Mouse (Mus musculus) heart, embryonic 14.5 days (tissue): ENCODE results near the gene Spata1. TPM values are rescaled to one million over a fixed set of nuclear protein-coding genes. Genes with fewer than 3 reads are reported as not detected.
A peak's percentile ranks its signal among the peaks of the same experiment; 100 is the strongest.

Experiments used
- ATAC-seq: fragments of 200-750 bp; cut with Nextera tagmentation; 2 replicates; pipeline ENCODE4 v1.8.0; 2017; ENCODE audit warnings: low read depth, moderate TSS enrichment; ENCODE audit not compliant: insufficient number of reproducible peaks, insufficient read depth, low FRiP score
- H3K27ac ChIP-seq, 2 experiments: fragments of 200-500 bp in 1 of 2; fragments of 300-500 bp in 1 of 2; sonication (generic) in 1 of 2; replicated peaks in 1 of 2; 2 replicates each; pipeline ENCODE4 v1.5.1; 2012 to 2014; ENCODE audit warnings: low read depth in 2 of 2, low read length in 2 of 2, control low read depth in 1 of 2, mild to moderate bottlenecking in 1 of 2, mixed read lengths in 1 of 2; ENCODE audit not compliant: control insufficient read depth in 1 of 2, insufficient read depth in 1 of 2
- H3K27me3 ChIP-seq: fragments of 300-500 bp; sonication (generic); 2 replicates; pipeline ENCODE4 v1.6.1; 2014; ENCODE audit warnings: mild to moderate bottlenecking, low read length, control low read depth; ENCODE audit not compliant: control insufficient read depth, insufficient read depth
- H3K36me3 ChIP-seq: fragments of 300-500 bp; sonication (generic); 2 replicates; pipeline ENCODE4 v1.6.1; 2014; ENCODE audit warnings: mild to moderate bottlenecking, control low read depth, low read length, mixed read lengths; ENCODE audit not compliant: control insufficient read depth, insufficient read depth
- H3K4me1 ChIP-seq, 2 experiments: fragments of 200-500 bp in 1 of 2; fragments of 300-500 bp in 1 of 2; sonication (generic) in 1 of 2; 2 replicates each; pipeline ENCODE4 v1.6.1; 2012 to 2014; ENCODE audit warnings: low read length in 2 of 2, control low read depth in 1 of 2, mixed read lengths in 1 of 2; ENCODE audit not compliant: control insufficient read depth in 2 of 2, insufficient read depth in 2 of 2
- H3K4me2 ChIP-seq: fragments of 300-500 bp; sonication (generic); 2 replicates; pipeline ENCODE4 v1.6.1; 2014; ENCODE audit warnings: mild to moderate bottlenecking, low read length
- H3K4me3 ChIP-seq, 2 experiments: fragments of 200-500 bp in 1 of 2; fragments of 300-500 bp in 1 of 2; sonication (generic) in 1 of 2; 2 replicates each; pipeline ENCODE4 v1.5.1; 2012 to 2014; ENCODE audit warnings: low read length in 2 of 2, mild to moderate bottlenecking in 2 of 2, control low read depth in 1 of 2, low read depth in 1 of 2, moderate library complexity in 1 of 2; ENCODE audit not compliant: control insufficient read depth in 1 of 2, insufficient read depth in 1 of 2
- H3K9ac ChIP-seq: fragments of 300-500 bp; sonication (generic); 2 replicates; pipeline ENCODE4 v1.6.1; 2014; ENCODE audit warnings: mild to moderate bottlenecking, low read length
- H3K9me3 ChIP-seq: fragments of 300-500 bp; sonication (generic); 2 replicates; pipeline ENCODE4 v1.6.1; 2016; ENCODE audit warnings: low read length, control low read depth; ENCODE audit not compliant: control insufficient read depth
- WGBS: fragments of 180-500 bp; shearing (Covaris S2); extraction: QIAGEN DNeasy Blood & Tissue Kit; methylation state at CpG from one replicate; pipeline ENCODE4 v1.1.7; 2014; 5-methylcytosine and 5-hydroxymethylcytosine counted together
- polyA plus RNA-seq: library from polyadenylated mRNA; unstranded; fragments of >200 nt; fragmentation: Nextera tagmentation; extraction: Ambion mirVana; gene quantifications from 2 replicates; pipeline ENCODE4 v1.2.1, GENCODE M21; 2014

Gene Spata1
- polyA plus RNA-seq, 1 experiment from 2014 or later: 6.5 TPM

DNA sequence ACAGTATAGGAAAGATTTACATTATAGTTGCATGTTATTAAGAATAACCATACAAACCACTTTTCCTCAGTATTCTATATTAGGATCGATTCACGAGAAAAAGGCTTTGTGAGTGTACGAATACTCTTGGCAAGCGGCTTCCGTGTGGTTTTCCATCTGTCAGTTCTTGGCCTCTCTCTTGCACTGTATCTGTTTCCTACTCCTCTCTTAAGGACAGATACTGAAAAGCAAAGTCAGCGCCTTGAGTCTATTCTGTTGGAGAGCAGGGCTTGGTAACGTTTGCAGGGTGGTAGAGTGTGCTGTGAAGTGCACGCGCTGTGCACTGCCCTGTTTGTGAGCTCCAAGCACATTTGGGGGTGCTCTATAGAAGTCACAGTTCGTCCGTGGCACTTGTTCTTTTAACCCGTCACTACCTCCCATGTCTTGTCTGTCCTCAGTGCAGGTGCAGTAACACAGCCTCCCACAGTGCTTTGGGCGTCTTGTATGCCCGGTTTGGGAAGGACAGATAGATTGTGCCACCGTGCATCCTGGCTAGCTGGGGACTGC lies 79.5 kb downstream of the Spata1 start:
- Histone ChIP-seq H3K9me3 (no peaks in the 10 kb centered on the region), H3K36me3 (peaks cover 24% of the 10 kb centered on the region), H3K4me1 (peaks cover 9 to 10% of the 10 kb centered on the region in 2 experiments; a peak in 3 of 4 replicates), H3K4me3 (no peak overlapping the region), H3K9ac (no peak overlapping the region), H3K27me3 (no peaks in the 10 kb centered on the region), H3K4me2 (no peak overlapping the region), H3K27ac (no peak overlapping the region)
- ATAC-seq: no peak
- WGBS: 82% methylated on average over 15 of the region's 15 CpGs

DNA sequence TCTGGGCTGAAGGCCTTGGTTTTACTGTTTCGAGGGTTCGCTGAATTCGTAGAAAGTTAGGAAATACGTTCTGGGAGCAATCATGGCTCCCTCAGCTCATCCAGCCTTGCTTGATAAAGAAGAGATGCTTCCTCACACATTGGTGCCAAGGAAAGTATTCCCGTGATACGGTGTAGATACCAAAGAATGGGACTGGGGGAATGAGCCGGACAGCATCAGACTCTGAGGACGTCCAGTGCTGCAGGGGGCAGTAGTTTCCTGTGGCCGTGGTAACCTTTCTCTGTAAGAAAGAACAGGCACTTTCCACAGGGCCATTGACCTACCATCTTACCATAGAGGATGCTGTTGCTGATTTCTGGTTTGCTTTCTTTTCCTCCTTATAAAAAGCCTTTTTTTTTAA lies 80.0 kb downstream of the Spata1 start:
- Histone ChIP-seq H3K27ac (peak overlapping the region; percentile 31 to 53; a peak in 2 of 4 replicates), H3K4me1 (peaks cover 6 to 8% of the 10 kb centered on the region in 2 experiments; a peak in 3 of 4 replicates), H3K4me2 (no peak overlapping the region), H3K4me3 (no peak overlapping the region), H3K9ac (no peak overlapping the region), H3K9me3 (no peaks in the 10 kb centered on the region), H3K27me3 (no peaks in the 10 kb centered on the region), H3K36me3 (peaks cover 24% of the 10 kb centered on the region)
- no peak for ATAC-seq
- 72% methylated on average over 9 of the region's 9 CpGs for WGBS

DNA sequence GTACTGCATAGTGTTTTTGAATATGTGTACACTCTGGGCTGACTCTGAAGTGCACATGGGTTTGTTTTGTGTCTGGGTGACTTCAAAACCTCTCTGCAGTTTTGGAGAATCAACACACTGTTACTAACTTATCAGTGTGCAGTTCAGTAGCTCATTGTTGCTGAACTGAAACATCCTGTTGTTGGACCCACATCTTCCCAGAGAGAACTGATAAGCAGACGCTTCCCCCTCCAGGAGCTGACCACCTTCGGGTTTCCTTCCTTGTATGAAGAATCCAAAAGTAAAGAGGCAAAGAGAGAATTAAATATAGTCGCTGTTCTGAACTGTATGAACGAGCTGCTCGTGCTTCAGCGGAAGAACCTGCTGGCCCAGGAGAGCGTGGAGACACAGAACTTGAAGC lies 80.7 kb downstream of the Spata1 start:
- Histone ChIP-seq H3K4me1 (peaks cover 3 to 8% of the 10 kb centered on the region in 2 experiments; a peak in 2 of 4 replicates), H3K27me3 (no peaks in the 10 kb centered on the region), H3K9me3 (no peaks in the 10 kb centered on the region), H3K36me3 (peaks cover 24% of the 10 kb centered on the region), H3K27ac (peak overlapping the region; percentile 40 to 53; a peak in 3 of 4 replicates), H3K4me3 (no peak overlapping the region), H3K4me2 (no peak overlapping the region), H3K9ac (no peak overlapping the region)
- 68% methylated on average over 7 of the region's 7 CpGs for WGBS
- no peak for ATAC-seq

DNA sequence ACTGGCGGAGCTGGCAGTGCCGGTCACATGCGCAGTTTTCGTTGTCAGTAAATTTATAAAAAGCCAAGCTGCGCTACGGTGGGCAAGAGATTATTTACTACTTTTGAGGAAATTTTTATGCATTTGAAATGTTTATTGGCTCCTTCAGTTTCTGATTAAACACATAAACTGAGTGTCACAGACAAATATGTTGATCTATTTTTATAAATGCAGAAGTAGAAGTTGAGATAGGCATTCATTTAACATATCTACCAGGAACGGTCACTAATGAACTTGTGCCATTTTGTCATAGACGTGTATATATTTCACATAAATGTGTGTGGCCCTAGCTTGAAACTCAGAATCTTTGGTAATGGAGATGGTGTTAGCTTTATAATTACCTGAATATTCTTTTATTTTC lies 81.7 kb downstream of the Spata1 start:
- H3K4me3 ChIP-seq: no peak overlapping the region
- H3K27ac ChIP-seq: no peak overlapping the region
- no peak for ATAC-seq
- H3K36me3 ChIP-seq: peaks cover 24% of the 10 kb centered on the region
- peaks cover 3 to 7% of the 10 kb centered on the region in 2 experiments; a peak in 3 of 4 replicates for H3K4me1 ChIP-seq
- H3K4me2 ChIP-seq: no peak overlapping the region
- H3K27me3 ChIP-seq: no peaks in the 10 kb centered on the region
- 93% methylated on average over 8 of the region's 8 CpGs for whole genome bisulfite sequencing
- no peak overlapping the region for H3K9ac ChIP-seq
- H3K9me3 ChIP-seq: no peaks in the 10 kb centered on the region

DNA sequence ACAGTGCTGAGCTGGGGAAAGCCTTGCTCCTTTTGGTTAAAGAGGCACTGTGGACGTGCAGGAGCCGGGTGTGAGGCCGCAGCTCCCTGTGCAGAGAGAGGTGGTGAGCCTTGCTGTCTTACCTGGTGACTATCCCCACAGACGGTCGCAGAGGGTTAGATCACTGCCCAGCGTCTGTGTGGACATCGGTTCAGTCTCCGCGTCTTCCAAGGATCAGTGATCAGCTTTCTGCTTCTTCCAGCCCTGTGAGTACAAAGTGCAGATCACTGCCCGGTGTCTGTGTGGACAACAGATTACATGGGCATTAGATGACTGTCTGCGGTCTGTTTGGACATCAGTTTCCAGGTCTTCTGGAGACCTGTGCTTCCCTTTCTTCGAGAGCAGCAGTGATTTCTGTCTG lies 85.0 kb downstream of the Spata1 start:
- Histone ChIP-seq H3K36me3 (peaks cover 12% of the 10 kb centered on the region), H3K9me3 (no peaks in the 10 kb centered on the region), H3K4me3 (no peak overlapping the region), H3K27ac (no peak overlapping the region), H3K27me3 (no peaks in the 10 kb centered on the region), H3K9ac (no peak overlapping the region), H3K4me2 (no peak overlapping the region), H3K4me1 (peaks cover 0 to 16% of the 10 kb centered on the region in 2 experiments; a peak in 3 of 4 replicates)
- no peak for ATAC-seq
- 92% methylated on average over 12 of the region's 12 CpGs for WGBS

DNA sequence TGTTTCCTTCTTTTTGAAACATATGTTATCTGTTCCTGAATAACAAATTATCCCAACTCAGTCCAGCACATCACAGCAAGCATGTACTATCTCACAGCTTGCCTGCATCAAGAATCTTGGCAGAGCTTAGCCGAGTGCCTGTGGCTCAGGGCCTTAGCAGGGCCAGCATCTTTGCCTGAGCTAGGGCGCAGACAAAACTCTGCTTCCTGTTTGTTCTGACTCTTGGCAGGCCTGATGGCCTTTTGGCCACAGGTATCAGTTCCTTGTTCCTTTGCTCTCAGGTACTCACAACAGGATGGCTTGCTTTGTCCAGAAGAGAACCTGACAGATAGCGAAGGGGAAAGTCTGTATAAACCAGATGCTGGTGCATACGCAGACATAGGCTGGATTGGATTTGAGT lies 85.6 kb downstream of the Spata1 start:
- Histone ChIP-seq H3K4me3 (no peak overlapping the region), H3K36me3 (peaks cover 6% of the 10 kb centered on the region; the same call in 1 of the 2 replicates), H3K27ac (no peak overlapping the region), H3K9me3 (no peaks in the 10 kb centered on the region), H3K4me2 (no peak overlapping the region), H3K4me1 (peaks cover 0 to 16% of the 10 kb centered on the region in 2 experiments; a peak in 3 of 4 replicates), H3K27me3 (no peaks in the 10 kb centered on the region), H3K9ac (no peak overlapping the region)
- no peak for ATAC-seq
- whole genome bisulfite sequencing: 67% methylated on average over 4 of the region's 4 CpGs

DNA sequence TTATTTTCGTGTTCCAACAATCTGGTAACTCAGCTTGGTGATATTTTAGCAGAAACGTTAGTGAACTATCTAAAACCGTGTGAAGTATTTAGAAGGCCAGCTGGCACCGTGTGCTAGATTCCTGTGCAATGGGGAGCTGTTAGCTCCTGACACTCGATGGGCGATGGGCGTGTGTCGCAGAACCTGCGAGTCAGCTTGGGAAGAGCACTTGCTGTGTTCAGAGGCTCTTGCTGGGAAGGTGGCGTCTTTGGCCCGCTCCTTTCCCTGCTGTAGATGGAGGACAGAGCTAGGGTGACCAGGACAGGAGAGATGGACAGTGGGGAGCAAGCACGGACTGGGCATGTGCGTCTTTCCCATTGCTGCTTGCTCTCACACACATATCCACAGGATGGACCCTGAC lies 86.5 kb downstream of the Spata1 start:
- Histone ChIP-seq H3K4me3 (no peak overlapping the region), H3K9ac (no peak overlapping the region), H3K27me3 (no peaks in the 10 kb centered on the region), H3K4me1 (peaks cover 0 to 16% of the 10 kb centered on the region in 2 experiments; a peak in 3 of 4 replicates), H3K27ac (no peak overlapping the region), H3K9me3 (no peaks in the 10 kb centered on the region), H3K36me3 (no peaks in the 10 kb centered on the region), H3K4me2 (no peak overlapping the region)
- 85% methylated on average over 13 of the region's 13 CpGs for WGBS
- ATAC-seq: no peak

DNA sequence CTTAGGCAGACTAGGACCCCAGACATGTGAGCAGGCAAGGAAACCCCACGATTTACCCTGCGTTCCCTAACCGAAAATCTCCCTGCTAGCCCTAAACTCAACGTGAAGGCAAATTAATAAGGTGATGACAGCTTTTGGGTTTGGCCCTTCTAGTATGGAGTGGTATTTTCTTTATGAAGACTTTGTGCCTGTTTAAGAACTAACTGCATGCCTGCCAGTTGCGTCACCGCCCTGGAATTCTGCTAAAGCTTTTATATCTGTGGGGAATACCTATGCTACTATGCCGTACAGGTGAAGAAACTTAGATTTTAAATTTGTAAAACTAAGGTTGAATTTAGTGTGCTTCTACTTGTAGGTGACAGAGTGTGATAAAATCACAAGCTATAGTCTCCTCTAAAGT lies 87.1 kb downstream of the Spata1 start:
- H3K9me3 ChIP-seq: no peaks in the 10 kb centered on the region
- peaks cover 0 to 16% of the 10 kb centered on the region in 2 experiments; a peak in 3 of 4 replicates for H3K4me1 ChIP-seq
- no peak for ATAC-seq
- no peak overlapping the region for H3K4me2 ChIP-seq
- WGBS: 70% methylated on average over 7 of the region's 7 CpGs
- no peaks in the 10 kb centered on the region for H3K36me3 ChIP-seq
- H3K27me3 ChIP-seq: no peaks in the 10 kb centered on the region
- H3K4me3 ChIP-seq: no peak overlapping the region
- no peak overlapping the region for H3K27ac ChIP-seq
- no peak overlapping the region for H3K9ac ChIP-seq
